Mouse (Mus musculus) layer of hippocampus, postnatal 36 days (tissue): Measurements from ENCODE around the gene Rapgef4. TPM values are rescaled to one million over a fixed set of nuclear protein-coding genes. Genes with fewer than 3 reads are reported as not detected.
A peak's percentile ranks its signal among the peaks of the same experiment; 100 is the strongest.

Source experiments
- DNase-seq, 2 experiments: peaks; one replicate each; pipeline ENCODE4 v3.0.0; 2022
- total RNA-seq, 2 experiments: library from RNA; stranded (reverse); gene quantifications; 2 replicates each; pipeline ENCODE4 v1.2.3; 2021

Rapgef4 gene
- total RNA-seq, 2 experiments from 2014 or later: 339 to 358 TPM

- no peak for DNase-seq
These were observed 96.6 kb downstream of the Rapgef4 start for GRCm38 (mm10) chr2:72077490-72078139.

GRCm38 (mm10) chr2:72078140-72078521 is 97.1 kb downstream of the Rapgef4 start:
- DNase-seq: no peak

- no peak for DNase-seq
These were observed 98.1 kb downstream of the Rapgef4 start for GRCm38 (mm10) chr2:72079110-72079509.

DNA sequence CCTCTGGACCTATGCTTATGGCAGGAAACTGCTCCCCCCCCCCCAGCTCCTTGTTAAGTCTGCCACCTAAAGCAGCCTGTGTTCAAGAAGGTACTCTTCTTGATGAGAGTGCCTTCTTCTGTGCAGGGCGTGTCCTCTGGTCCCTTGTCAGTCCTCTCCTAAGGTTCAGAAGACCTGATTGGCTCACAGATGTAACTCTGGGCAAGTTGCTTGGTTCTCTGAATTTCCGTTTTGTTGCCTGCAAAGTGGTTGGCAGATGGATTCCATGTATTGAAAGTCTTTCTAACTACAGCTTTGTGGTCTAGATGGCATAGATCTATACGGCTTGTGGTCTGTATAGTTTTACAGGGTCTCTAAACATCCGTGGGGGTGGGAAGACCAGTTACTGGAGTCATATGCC is 101.8 kb downstream of the Rapgef4 start:
- DNase-seq: no peak

GRCm38 (mm10) chr2:72088886-72089285 is 107.8 kb downstream of the Rapgef4 start:
- no peak for DNase-seq

DNA sequence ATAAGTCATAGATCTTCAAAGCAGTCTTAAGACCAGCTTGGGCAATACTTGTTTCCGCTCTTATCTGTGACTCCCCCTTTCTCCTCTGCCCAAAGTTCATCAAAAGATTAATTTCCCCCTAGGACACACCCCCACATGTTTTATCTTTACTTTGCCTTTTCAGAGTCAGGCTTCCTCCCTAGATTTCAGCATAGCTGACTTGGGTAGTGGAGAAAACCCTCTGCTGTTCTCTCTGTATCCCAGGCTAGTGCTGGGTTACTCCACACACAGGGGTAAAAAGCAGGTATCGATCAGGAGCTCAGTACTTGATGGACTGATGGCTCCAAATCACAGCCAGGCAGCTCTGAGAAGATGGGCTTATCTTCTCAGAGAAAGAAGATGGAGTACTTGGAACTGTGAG is 109.0 kb downstream of the Rapgef4 start:
- no peak for DNase-seq

- DNase-seq: no peak
These were observed 111.0 kb downstream of the Rapgef4 start for GRCm38 (mm10) chr2:72092046-72092445.

DNA sequence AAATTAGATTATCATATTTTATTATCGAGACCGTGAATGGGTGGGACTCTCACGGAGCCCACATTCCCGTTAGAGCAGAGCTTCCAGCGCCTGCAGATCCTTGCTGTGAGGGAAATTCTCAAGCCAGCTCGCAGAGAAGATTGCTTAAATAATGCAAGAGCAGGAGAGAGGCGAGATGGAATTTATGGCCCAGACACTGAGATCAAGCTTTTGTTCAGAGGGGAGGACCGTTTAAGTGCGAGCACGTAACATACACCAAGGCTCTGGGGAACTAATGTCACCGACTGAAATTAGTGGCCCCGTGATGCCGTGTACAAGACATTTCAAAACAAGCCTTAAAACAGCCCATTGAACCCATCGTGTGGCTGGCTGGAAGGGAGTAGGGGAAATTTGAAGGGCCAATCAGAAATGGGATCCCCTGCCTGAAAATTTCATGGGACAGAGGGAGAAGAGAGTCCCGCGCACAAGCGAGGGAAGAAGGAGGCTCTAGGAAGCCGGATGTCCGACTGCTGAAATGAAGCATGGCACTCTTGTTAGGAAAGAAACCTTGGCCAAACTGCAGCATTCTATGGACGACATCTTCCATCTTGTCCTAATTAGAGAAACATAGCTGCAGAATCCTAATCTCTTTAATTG is 112.5 kb downstream of the Rapgef4 start:
- DNase-seq: no peak

- DNase-seq: no peak
These were observed 113.0 kb downstream of the Rapgef4 start for GRCm38 (mm10) chr2:72094038-72094437.

DNA sequence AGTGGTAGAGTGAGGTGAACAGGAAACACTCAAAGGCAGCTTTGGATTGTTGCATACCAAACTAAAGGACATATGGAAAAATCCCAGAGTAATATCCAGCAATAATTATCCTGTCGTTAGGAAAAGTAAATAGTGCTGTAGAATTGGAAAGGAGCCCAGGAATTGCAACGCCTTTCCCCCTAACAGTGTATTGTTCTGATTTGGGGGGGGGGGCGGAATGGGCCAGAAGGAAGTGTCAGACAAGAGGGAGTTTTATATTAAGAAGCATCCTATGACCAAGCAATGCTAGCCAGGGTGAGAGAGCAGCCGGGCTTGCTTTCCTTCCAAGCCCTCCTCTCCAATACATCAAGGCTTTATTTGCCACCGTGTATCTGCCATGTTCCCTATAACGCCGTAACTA is 113.4 kb downstream of the Rapgef4 start:
- DNase-seq: no peak

- no peak for DNase-seq
These were observed 114.0 kb downstream of the Rapgef4 start for GRCm38 (mm10) chr2:72095002-72095401.

- no peak for DNase-seq
These were observed 115.3 kb downstream of the Rapgef4 start for GRCm38 (mm10) chr2:72096345-72096744.

DNA sequence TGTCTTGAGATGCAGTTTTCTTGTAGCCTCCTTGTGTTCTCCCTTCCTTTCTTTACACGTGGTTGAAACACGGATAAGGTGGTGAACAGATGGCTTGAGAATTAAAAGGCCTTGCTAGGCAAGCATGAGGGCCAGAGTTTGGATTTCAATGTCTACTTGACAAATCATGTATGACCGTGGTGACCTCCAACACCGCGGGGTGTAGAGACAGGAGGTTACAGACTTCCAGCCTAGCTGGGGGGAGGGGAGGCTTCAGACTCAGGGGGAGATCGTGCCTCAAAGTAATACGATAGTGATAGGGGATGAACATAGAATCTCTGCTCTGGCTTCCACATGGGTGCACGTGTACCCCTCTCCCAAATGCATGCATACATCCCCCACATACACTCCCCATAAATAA is 117.3 kb downstream of the Rapgef4 start:
- no peak for DNase-seq

DNA sequence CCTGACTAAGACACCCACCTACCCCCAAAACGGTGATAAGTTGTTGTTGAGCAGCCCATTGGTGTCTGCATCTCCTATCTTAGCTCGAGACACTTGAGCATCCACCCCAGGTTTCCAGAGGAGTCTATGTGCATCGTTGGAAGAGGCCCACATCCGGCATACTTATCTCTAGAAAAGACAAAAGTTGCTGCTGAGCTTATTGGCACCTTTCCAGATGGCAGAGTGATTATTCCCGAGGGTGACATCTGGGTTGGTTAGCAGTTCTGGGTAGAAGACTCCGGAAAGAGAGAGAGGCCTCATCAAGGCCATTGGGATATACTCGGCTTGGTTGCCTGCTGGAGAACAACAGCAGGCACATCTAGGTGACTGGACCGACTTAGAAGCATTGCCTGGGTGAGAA is 123.6 kb downstream of the Rapgef4 start:
- DNase-seq: no peak

- no peak for DNase-seq
These were observed 126.6 kb downstream of the Rapgef4 start for GRCm38 (mm10) chr2:72107525-72108180.

DNA sequence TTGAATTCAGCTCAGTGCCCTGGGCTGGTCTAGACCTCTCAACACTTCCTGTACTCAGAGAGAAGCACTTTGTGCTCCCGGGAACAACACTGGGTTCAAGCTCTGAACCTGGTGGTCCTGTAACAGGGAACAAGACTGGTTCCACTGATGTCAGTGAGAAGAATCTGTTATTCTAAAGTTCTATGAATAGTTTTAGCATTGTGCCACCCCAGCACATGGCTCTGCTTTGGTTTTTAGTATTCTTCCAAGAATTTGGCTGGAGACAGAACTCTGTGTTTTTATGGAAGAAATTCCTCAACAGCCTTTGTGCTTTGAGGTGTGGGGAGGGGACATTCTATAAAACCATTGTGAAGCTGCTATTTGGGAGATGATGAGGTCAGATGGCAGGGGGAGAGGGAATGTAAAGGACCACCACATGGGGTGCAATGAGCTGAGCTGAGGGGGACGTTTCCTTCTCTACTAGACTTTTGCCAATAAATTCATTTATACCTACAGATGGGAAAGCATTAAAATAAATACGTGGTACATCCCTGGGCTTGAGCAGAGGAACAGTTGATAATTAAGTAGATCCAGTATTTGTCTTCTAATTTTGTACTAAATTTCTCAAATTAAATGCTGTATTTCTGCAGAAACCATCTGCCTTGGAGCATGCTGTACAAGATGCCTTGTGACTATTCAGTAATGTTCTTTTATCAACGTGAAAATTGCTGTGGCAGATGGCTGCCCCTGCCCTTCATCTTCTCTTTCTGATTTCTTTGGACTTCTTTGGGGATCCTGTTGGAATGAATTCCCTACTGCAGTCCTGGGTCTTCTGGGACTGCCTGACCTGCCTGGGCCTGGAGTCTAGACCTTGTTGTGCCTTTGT is 127.6 kb downstream of the Rapgef4 start:
- peak in 1 of 2 experiments; percentile 46 for DNase-seq

- no peak for DNase-seq
These were observed 129.4 kb downstream of the Rapgef4 start for GRCm38 (mm10) chr2:72110404-72110803.

GRCm38 (mm10) chr2:72113716-72114115 is 132.7 kb downstream of the Rapgef4 start:
- DNase-seq: no peak

DNA sequence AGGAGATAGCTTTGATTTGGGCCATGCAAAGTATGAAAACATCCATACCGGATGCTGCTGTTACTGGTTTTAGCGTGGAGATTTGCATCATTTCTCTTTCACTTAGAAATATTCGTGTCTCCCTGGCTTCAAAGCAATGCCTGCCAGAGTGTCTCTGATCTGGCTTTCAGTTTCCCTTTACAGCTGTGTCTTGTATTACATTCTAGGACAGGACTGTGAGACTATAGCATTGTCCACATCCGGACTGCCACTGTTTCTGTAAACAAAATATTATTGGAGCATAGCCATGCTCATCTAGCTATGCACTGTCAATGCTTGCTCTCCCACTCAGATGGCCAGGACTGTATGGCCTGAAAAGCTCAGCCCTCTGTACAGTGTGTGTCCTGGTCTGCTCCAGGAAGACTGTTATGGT is 133.1 kb downstream of the Rapgef4 start:
- DNase-seq: no peak

DNA sequence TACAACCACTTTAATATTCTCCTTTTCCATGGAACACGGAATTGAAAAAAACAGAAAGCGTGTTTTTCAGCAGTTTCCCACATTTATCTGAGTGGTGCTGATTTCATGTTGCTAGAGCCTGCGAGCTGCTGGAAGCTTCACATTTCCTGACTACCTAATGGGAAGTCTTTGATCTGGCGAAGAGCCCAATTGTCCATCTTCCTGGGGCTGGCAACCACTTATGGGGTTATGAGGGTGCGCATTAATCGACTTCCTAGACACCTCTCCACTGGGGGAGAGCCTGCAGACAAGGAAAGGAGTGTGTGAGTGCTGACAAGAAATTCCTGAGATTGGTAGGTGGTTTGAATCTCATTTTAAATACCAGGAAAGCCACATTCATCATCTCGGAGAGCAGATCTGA is 135.1 kb downstream of the Rapgef4 start:
- no peak for DNase-seq

DNA sequence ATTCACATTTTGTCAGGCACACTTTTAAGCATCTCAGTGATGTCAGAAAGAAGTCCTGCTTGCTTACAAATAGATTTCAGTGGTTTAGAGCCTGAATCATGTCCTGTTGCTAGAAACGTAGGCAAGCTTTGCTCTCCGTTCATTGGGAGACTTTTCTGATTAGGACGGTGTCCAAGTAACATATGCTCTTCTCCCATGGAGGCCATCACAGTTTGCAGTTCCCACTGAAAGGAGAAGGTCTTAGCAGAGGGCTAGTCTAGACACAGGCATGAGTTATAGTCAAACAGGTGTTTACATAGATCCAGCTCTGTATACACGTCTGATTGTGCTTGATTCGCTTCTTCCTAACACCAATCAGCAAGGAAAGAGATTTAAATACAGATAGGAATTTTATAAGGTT is 135.7 kb downstream of the Rapgef4 start:
- no peak for DNase-seq

GRCm38 (mm10) chr2:72117138-72118011 is 136.3 kb downstream of the Rapgef4 start:
- DNase-seq: no peak
